Mouse (Mus musculus): ENCODE results near the gene Tnr.

Gene Tnr
- long read RNA-seq, experiment 1, partial matches to known transcripts: 0 of 1 reads
- long read RNA-seq, experiment 1, other reads (novel, unspliced or antisense): 1 of 1 reads
- long read RNA-seq, experiment 2, partial matches to known transcripts: 0 of 2 reads
- long read RNA-seq, experiment 2, other reads (novel, unspliced or antisense): 2 of 2 reads

GRCm38 (mm10) chr1:159523578-159523977, at the start of gene Tnr:
TSS of gene Tnr (plus strand) at chr1:159523769.
- intact Hi-C loops (cut with DNase I): loop anchor here (2.0 to 10.0 kb wide), 3 partner anchors 129 to 551 kb away; no protein-coding TSS in a partner anchor

- intact Hi-C loops (cut with DNase I): no loop called here
Measured at GRCm38 (mm10) chr1:159489853-159490435, 33.6 kb upstream of the Tnr start.

GRCm38 (mm10) chr1:159492536-159492935, 31.0 kb upstream of the Tnr start:
- intact Hi-C loops (cut with DNase I): no loop called here

GRCm38 (mm10) chr1:159493720-159494499, 29.7 kb upstream of the Tnr start:
- intact Hi-C loops (cut with DNase I): no loop called here

GRCm38 (mm10) chr1:159498236-159498635, 25.3 kb upstream of the Tnr start:
- intact Hi-C loops (cut with DNase I): no loop called here

DNA sequence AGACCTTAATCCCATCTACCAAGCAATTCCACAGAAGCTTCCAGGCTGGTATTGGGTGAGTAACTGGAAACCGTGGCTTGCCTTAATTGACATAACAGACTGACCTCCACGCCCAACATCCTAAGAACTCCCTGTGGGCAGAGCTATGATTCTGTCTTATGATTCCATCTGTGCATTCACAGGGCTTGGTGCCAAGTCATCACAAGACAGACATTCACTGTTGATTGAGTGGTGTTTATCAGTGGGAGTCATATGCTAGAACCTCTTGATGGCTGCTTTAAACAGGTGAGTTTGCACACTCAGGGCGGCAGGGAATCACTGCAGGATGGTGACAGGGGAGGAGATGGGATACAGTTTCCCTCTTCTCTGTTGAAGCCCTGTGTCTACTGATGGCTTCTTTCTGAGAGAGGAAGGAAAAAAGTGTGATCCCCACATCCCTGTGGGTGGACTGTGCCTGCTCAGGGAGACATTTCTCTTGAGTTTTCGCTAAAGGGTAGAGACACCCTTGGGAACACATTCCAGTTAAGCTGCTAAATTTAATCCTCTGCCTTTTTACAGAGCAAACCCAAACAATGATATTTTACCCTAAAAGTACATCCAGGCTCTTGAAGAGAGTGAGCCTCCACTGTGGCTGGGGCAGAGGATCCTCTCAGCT, 23.6 kb upstream of the Tnr start:
- intact Hi-C loops (cut with DNase I): no loop called here

GRCm38 (mm10) chr1:159501911-159502310, 21.7 kb upstream of the Tnr start:
- intact Hi-C loops (cut with DNase I): no loop called here

DNA sequence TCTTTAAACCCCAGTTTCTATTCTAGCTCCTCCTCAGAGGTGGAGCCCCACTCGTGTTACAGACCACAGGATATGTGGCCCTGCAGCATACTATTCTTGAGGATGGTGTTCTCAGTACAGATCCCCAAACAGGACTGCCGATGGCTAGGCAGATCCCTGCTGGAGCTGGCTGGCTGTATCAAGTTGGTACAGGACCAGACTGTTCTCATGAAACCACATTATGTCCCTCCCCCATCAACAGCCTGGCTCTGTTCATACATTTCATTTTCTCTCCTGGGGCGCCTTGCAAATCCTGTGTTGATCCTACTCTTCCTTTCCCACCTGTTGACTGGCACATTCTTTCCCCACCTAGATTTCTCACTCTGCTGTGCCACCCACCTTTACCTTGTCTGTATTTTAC, 12.9 kb upstream of the Tnr start:
- intact Hi-C loops (cut with DNase I): no loop called here

DNA sequence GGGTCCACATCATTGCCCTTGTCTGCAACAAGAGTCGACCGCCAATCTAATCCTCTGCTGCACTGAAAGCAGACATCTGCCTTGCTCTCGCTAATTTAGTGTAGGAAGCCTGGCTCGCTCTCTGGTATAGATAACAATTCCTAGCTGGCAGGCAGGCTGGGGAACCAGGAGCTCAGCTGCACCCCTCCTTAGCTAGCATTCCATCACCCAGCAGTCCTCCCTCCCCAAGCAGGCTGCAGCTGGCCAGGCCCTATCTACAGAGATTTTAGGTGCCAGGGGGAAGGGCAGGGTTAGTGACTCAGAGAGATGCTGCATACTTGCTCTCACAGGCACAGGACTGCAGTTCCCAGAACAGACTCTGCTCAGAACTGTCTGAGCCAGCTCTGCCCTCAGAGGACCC, 5.9 kb upstream of the Tnr start:
- intact Hi-C loops (cut with DNase I): no loop called here

- intact Hi-C loops (cut with DNase I): no loop called here
Measured at GRCm38 (mm10) chr1:159519206-159519605, 4.4 kb upstream of the Tnr start.

GRCm38 (mm10) chr1:159523069-159523468, 500 bp upstream of the Tnr start:
- intact Hi-C loops (cut with DNase I): loop anchor here (2.0 to 10.0 kb wide), 3 partner anchors 128 to 552 kb away; no protein-coding TSS in a partner anchor

DNA sequence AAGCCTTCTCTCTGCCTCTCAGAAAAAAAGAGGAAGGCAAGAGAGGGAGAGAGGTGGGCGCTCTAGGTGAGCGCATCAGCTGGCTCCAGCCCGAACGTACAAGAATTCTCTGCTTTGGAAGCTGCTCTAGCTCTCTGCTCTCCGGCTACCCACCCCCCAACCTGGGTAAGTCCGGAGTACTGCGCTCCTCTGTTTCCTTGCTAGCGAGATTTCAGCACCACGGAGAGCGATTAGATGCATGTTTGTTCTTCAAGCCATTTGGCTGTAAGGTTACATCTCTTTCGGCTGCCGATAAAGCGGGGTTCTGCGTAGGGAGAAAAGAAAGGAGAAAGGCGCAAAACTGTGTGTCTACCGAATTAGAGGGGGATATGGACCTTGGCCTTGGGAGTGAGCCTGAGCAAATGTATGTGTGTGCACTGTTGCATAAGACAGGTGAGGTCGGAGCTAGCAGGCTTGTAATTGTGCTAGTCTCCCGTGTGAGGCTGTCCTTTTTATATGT, 531 bp downstream of the Tnr start:
- intact Hi-C loops (cut with DNase I): loop anchor here (10.0 kb wide), 2 partner anchors 129 to 551 kb away; no protein-coding TSS in a partner anchor

DNA sequence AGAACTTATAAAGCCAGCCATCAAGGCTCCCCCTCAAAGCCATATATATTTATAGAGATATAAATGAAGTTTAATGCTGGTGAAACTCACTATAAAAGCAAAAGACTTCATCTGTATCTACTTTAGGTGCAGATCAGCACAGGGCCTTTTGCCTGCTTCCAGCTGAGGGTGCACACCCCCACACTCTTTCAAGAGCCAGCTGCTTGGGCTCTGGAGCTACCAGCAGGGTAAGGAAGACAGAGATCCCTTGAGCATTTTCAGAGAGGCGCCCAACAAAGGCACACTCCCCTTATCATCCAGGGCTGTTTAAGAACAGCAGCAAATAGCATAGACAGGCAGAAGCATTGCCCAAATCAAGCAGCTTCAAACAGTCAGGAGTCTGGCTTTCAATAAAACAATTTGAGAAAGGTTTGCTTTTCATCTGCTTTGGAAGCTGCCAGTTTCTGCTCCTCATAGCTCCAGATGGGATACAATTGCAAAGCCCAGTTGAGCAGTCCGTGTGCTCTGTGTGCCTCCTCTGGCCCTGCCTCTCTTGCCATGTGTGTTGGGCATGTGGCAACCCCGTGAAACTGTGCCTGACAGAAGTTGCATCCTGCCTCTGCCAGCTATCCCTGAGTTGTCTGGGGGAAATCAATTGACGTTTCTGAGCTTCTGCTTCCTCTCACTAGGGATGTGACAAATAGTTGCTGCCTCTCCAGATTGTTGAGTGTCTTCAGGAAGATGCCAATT, 9.4 kb downstream of the Tnr start:
- intact Hi-C loops (cut with DNase I): no loop called here

GRCm38 (mm10) chr1:159535582-159535981, 12.0 kb downstream of the Tnr start:
- intact Hi-C loops (cut with DNase I): no loop called here

DNA sequence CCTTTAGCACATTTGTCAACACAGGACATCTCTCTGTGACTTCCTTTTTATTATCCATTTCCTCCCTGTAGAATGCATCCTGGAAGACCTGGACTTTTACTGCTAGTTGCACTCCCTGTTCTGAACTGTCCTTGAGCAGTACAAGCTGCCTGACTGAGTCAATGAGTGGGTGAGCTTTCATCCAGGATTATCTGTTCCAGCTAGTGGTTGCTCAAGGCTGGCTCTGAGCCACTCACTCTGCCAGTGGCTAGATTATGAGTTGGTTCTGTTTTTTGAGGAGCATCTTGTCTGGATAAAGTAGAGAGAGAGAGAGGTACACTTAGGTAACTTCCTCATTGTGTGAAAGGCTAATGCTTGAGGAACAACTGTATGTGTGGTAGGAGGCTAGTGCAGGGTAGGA, 14.0 kb downstream of the Tnr start:
- intact Hi-C loops (cut with DNase I): no loop called here

DNA sequence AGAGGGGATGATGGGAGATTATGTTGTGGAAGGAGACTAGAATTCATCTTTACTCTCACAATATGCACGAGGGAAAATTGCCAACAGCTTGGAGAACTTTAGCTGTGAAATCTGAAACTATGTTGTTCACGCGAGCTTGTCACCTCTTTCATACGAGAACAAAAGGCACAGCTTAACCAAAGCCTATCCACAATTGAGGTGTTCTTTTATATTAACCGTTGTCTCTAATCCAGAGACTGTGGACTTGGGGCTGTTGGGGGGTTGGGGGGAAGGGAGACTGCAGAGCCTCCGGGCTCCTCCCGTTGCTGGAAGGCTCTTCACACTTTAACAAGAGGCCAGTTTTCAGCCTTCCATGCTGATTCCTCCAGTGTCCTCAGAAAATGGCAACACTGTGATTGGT, 14.5 kb downstream of the Tnr start:
- intact Hi-C loops (cut with DNase I): no loop called here

DNA sequence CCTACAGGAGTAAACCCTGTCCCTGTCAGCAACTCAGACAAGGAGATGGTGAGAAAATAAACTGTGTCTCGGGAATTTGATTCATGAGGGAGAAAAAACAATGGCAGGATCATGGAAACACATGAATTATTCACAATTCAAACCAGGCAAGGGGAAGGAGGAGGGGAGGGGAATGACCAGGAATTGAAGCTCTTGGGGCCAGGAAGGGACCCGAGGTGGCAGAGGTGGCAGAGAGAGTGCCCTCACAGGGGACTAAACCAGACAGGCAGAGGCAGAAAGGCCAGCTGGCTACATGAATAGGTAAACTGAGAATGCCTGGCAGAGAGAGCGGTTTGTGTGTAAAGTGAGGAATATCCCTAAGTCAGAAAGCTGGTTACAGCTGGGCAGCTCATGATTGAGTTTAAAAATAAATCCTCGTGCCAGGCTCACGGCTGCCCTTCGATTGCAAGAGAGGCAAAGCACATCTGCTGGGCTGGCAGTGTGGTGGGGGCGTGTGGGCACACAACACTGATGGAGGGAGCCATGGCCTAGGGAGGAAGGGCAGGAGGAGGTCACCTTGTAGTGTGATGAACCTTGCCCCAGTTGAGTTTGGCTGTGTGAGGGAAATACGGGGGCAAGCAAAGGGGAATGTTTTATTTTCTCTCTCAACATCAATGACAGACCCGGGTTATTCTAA, 22.0 kb downstream of the Tnr start:
- intact Hi-C loops (cut with DNase I): no loop called here

GRCm38 (mm10) chr1:159551036-159551435, 27.5 kb downstream of the Tnr start:
- intact Hi-C loops (cut with DNase I): no loop called here

DNA sequence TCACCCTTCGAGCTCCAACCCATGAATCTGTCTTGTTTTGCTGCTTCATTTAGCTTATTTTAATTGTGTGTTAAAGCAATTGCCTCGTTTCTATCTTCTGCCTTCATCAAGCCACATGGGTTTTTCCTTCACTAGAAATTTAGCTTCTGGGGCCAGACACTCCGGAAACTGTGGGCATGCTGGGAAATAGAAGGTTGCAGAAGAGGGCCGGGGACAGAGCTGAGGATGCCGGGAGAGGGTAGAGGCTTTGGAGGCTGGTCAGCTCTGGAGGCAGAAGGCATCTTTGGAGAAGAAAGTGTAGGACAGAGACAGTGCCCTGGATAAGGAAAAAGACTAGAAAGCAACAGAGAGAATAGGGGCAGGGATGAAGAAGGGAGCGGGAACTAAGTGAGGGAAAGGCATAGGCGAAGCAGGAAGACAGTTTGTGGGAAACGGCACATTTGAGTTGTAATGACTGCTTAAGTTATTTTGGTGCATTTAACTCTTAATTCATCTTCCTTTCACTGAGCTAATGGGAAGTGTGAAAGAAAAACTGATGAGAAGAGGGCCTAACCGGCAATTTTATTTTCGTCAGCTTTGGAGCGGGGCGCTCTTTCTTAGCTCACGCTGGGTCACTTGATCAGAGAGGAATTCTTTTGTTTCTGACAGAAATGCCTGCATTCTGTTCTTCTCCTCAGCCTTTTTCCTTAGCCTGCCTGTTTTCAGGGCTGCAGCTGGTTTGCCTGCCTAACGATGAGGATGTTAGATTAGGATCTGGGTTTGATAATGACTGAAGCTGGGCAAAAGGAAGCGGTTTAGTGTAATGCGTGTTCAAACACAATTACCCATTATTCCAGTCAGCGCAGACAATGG, 28.2 kb downstream of the Tnr start:
- intact Hi-C loops (cut with DNase I): no loop called here

- intact Hi-C loops (cut with DNase I): no loop called here
Measured at GRCm38 (mm10) chr1:159561616-159562015, 38.0 kb downstream of the Tnr start.

All from adrenal gland (tissue).